Mouse (Mus musculus) hindbrain, postnatal 0 days (tissue): ENCODE data around the gene Ppara. TPM values are rescaled to one million over a fixed set of nuclear protein-coding genes. Genes with fewer than 3 reads are reported as not detected.
A peak's percentile ranks its signal among the peaks of the same experiment; 100 is the strongest.

Experiments
- ATAC-seq: fragments of 200-750 bp; cut with Nextera tagmentation; 2 replicates; pipeline ENCODE4 v1.8.0; 2017; ENCODE audit warnings: mild to moderate bottlenecking, moderate TSS enrichment, moderate library complexity
- DNase-seq: peaks from one replicate; pipeline ENCODE4 v3.0.0-alpha.2; 2015; ENCODE audit warnings: low spot score
- H3K27ac ChIP-seq: fragments of 300-500 bp; sonication (generic); 2 replicates; pipeline ENCODE4 v1.5.1; 2014; ENCODE audit warnings: mild to moderate bottlenecking
- H3K27me3 ChIP-seq: fragments of 300-500 bp; sonication (generic); 2 replicates; pipeline ENCODE4 v1.6.1; 2014; ENCODE audit warnings: low read length, mixed read lengths; ENCODE audit not compliant: insufficient read depth
- H3K36me3 ChIP-seq: fragments of 300-500 bp; sonication (generic); 2 replicates; pipeline ENCODE4 v1.6.1; 2014; ENCODE audit warnings: low read length, mixed read lengths; ENCODE audit not compliant: insufficient read depth
- H3K4me1 ChIP-seq: fragments of 300-500 bp; sonication (generic); 2 replicates; pipeline ENCODE4 v1.6.1; 2014; ENCODE audit warnings: antibody characterized with exemption, low read length, mixed read lengths; ENCODE audit not compliant: insufficient read depth
- H3K4me2 ChIP-seq: fragments of 300-500 bp; sonication (generic); 2 replicates; pipeline ENCODE4 v1.6.1; 2014; ENCODE audit warnings: low read depth, mild to moderate bottlenecking, low read length, moderate library complexity, mixed read lengths
- H3K4me3 ChIP-seq: fragments of 300-500 bp; sonication (generic); 2 replicates; pipeline ENCODE4 v1.5.1; 2014; ENCODE audit warnings: low read length
- H3K9ac ChIP-seq: fragments of 300-500 bp; sonication (generic); replicated peaks from 2 replicates; pipeline ENCODE4 v1.6.1; 2014; ENCODE audit warnings: mild to moderate bottlenecking, low read length, moderate library complexity, mixed read lengths
- H3K9me3 ChIP-seq: fragments of 300-500 bp; sonication (generic); 2 replicates; pipeline ENCODE4 v1.6.1; 2016; ENCODE audit warnings: low read length, mixed read lengths
- CTCF ChIP-seq: IDR thresholded peaks from 2 replicates; pipeline ENCODE4 v1.5.1; 2016; ENCODE audit warnings: antibody characterized with exemption, control low read depth, low read depth
- WGBS: fragments of 180-500 bp; shearing (Covaris S2); extraction: QIAGEN DNeasy Blood & Tissue Kit; methylation state at CpG from one replicate; pipeline ENCODE4 v1.1.7; 2014; 5-methylcytosine and 5-hydroxymethylcytosine counted together
- polyA plus RNA-seq: library from polyadenylated mRNA; unstranded; fragments of >200 nt; fragmentation: Nextera tagmentation; extraction: Ambion mirVana; gene quantifications from 2 replicates; pipeline ENCODE4 v1.2.1, GENCODE M21; 2015
- total RNA-seq: library from RNA; depleted of rRNA; stranded (reverse); fragments of >200 nt; gene quantifications from 2 replicates; pipeline ENCODE4 v1.2.3, GENCODE M21; 2014

Gene Ppara
- total and polyA plus RNA-seq, 2 experiments from 2014 or later: 1.9 to 6.6 TPM

DNA sequence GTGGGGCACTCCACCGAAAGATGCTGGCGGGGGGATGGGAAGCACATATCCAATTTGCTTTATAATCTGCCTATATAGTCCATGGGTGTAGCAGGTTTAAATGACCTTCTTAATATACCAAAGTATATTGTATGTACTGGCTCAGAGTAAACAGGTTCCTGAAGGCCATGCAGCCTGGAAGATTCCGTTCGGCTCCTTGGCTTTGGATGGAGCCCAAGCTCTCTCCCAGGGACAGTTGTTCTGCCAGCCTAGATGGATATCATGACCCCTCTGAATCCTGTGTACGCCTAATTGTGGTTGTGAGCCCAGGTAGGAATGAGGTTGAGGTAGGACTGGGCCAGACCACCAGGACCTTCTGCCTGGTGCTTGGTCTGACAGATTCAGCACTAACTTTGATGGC lies 43.9 kb upstream of the Ppara start:
- Histone ChIP-seq H3K4me1 (peaks cover 31% of the 10 kb centered on the region), H3K4me3 (no peak overlapping the region)

DNA sequence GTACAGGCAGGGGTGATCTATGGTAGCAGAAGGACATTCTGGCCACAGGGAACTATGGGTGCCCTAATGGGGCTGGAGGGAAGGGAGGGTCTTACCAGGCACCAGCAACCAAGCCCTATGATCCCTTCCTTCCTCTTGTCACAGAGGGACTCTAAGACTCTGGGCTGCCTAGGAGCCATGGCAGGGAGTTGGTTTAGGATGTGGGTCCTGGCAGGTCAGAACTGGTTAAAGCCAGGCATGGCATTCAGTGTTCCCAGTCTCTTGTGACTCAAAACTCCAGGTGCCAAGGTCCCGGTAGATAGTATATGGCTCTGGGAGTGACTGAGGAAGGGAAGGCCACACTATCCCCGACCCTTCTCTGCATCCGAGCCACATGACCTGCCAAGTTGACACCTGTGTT lies 41.7 kb upstream of the Ppara start:
- TF ChIP-seq CTCF: no peak
- Histone ChIP-seq H3K9ac (no peak overlapping the region), H3K9me3 (no peaks in the 10 kb centered on the region), H3K27me3 (no peaks in the 10 kb centered on the region), H3K4me1 (peaks cover 20% of the 10 kb centered on the region), H3K27ac (no peak overlapping the region), H3K36me3 (peaks cover 47% of the 10 kb centered on the region), H3K4me2 (no peak overlapping the region), H3K4me3 (no peak overlapping the region)
- DNase-seq (no peak), ATAC-seq (no peak)
- WGBS: 73% methylated on average over 3 of the region's 3 CpGs

More for the DNA sequence above, 43.9 kb upstream of the Ppara start:
- Histone ChIP-seq H3K36me3 (peaks cover 29% of the 10 kb centered on the region), H3K9me3 (no peaks in the 10 kb centered on the region), H3K9ac (no peak overlapping the region), H3K27ac (0 out of 2 replicates have a peak overlapping the region, but pooled peaks have one; percentile 36), H3K4me2 (no peak overlapping the region), H3K27me3 (no peaks in the 10 kb centered on the region)
- no peak for TF ChIP-seq CTCF
- 67% methylated on average over 5 of the region's 5 CpGs for WGBS
- DNase-seq (no peak), ATAC-seq (no peak)

DNA sequence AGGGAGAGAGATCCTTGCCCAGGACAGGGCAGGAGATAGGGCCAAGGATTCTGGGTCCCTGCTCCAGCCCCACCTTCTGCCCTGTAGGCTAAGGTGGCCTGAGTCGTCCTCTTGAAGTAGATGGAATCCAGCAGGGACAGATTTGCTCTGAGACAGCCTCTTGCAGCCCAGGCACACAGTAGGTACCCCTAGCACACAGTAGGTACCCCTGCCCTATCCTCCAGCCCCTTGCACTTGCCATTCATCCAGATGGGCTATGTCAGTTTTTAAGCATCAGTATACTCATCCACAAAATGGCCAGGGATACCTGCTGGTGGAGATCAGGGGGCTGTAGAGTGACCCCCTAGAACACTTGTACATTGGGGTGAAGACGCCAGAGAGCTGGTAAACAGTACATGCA lies 41.0 kb upstream of the Ppara start:
- WGBS: 83% methylated on average over 2 of the region's 2 CpGs
- H3K4me3 ChIP-seq: no peak overlapping the region
- no peaks in the 10 kb centered on the region for H3K27me3 ChIP-seq
- DNase-seq: no peak
- peaks cover 13% of the 10 kb centered on the region; the same call in 1 of the 2 replicates for H3K4me1 ChIP-seq
- no peak for TF ChIP-seq CTCF
- no peak overlapping the region for H3K9ac ChIP-seq
- ATAC-seq: no peak
- H3K27ac ChIP-seq: no peak overlapping the region; the same call in 1 of the 2 replicates
- no peak overlapping the region for H3K4me2 ChIP-seq
- peaks cover 51% of the 10 kb centered on the region for H3K36me3 ChIP-seq
- no peaks in the 10 kb centered on the region for H3K9me3 ChIP-seq

DNA sequence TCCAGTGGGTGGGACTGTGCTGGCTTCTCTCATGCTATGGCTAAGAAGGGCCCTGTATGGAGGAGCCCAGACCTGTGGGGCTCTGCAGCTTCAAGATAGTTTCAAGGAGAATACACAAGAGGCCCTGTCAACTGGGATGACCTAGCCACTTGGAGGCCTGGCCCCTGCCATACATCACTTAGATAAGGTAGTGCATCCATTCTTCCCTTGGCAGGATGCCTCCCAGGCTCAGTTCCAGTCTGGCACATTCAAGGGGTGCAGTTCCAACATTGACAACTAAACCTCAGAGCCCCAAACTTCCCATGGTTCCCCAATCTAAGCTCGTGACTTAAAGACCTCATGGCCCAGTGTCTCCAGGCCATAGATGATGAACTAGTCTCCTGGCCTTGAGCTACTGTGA lies 40.4 kb upstream of the Ppara start:
- no peak for TF ChIP-seq CTCF
- Histone ChIP-seq H3K4me3 (no peak overlapping the region), H3K27me3 (no peaks in the 10 kb centered on the region), H3K4me1 (peaks cover 8% of the 10 kb centered on the region; the same call in 1 of the 2 replicates), H3K9ac (no peak overlapping the region), H3K36me3 (peaks cover 57% of the 10 kb centered on the region), H3K9me3 (no peaks in the 10 kb centered on the region), H3K4me2 (no peak overlapping the region), H3K27ac (no peak overlapping the region)
- WGBS: 91% methylated on average over 1 of the region's 1 CpGs
- no peak for ATAC-seq
- no peak for DNase-seq

DNA sequence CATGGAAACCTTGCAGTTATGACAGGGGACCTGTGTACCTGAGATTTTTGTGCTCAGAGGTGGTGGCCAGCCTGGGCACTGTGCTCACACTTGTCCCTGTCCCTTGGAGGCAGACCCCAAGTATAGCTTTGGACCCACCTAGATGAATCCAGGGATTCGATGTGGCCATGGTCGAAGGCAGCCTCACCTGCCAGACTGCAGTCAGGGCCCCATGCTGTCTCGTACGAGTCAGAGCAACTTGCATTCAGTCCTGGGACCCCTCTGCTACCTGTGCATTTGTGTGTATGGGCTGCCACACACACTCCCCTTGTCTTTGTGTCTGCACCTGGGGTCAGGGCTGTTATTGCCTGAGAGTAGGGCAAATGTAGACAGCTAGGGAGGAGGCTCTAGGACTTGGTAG lies 39.5 kb upstream of the Ppara start:
- no peak overlapping the region for H3K4me2 ChIP-seq
- H3K36me3 ChIP-seq: peaks cover 58% of the 10 kb centered on the region
- no peak overlapping the region for H3K4me3 ChIP-seq
- ATAC-seq: no peak
- H3K4me1 ChIP-seq: peaks cover 4% of the 10 kb centered on the region; the same call in 1 of the 2 replicates
- H3K9ac ChIP-seq: no peak overlapping the region
- no peak for TF ChIP-seq CTCF
- no peak for DNase-seq
- H3K9me3 ChIP-seq: no peaks in the 10 kb centered on the region
- no peak overlapping the region for H3K27ac ChIP-seq
- 93% methylated on average over 4 of the region's 4 CpGs for WGBS
- H3K27me3 ChIP-seq: no peaks in the 10 kb centered on the region

DNA sequence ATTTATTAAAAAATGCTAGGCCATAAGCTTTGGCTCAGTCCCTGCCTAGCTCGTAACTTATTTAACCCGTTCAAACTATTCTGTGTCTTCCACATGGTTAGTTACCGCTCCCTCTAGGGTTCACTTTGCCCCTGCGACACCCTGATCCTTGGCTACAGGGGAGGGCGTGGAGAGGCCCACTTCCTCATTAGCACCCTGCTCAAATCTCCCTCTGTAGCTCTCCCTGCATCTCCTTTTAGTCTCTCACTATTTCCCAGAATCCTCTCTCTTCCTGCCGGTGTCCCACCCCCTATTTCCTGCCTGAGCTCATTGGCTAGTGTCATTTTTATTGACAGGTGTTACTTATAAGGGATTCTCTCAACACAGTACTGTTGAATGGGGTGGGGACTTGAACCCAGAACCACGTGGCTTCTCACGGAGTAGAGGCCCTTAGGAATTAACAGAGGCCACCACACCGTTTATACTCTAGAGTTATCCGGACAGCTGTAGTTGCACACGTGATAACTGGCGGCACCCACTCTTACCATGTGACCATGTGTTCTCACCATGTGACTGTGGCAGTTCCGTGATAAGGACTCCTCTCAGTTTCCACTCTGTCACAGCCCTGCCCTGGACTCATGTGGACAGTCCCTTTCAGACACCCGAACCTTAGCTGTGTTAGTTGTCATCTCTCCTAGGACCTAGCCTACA lies 36.3 kb upstream of the Ppara start:
- no peaks in the 10 kb centered on the region for H3K9me3 ChIP-seq
- peak overlapping the region; percentile 78; the same call in 1 of the 2 replicates for H3K27ac ChIP-seq
- no peak overlapping the region for H3K9ac ChIP-seq
- H3K4me3 ChIP-seq: no peak overlapping the region
- no peak overlapping the region for H3K4me2 ChIP-seq
- no peaks in the 10 kb centered on the region for H3K27me3 ChIP-seq
- WGBS: 84% methylated on average over 14 of the region's 14 CpGs
- peaks cover 63% of the 10 kb centered on the region for H3K36me3 ChIP-seq
- peaks cover 21% of the 10 kb centered on the region; the same call in 1 of the 2 replicates for H3K4me1 ChIP-seq
- ATAC-seq (no peak), DNase-seq (no peak)
- TF ChIP-seq CTCF: no peak

DNA sequence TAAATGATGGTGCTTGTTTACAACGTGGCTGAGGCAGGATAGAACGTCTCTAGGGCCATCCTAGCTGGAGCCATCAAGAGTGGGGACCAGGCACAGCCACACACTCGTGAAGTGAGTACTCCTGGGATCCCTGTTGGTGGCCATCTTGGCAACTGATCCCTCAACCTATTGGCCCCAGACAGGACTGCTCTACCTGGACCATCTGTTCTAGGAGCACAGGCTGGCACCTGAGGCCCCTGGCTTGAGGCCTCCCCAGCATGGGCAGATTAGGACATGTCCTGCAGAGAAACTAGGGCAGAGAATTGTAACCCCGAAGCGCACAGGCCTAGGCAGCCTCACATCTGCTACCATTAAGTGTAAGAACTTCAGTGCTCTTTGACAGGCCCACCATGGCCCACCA lies 35.3 kb upstream of the Ppara start:
- ATAC-seq: no peak
- H3K36me3 ChIP-seq: peaks cover 61% of the 10 kb centered on the region
- H3K27ac ChIP-seq: peak overlapping the region; percentile 78
- no peak for DNase-seq
- peaks cover 21% of the 10 kb centered on the region; the same call in 1 of the 2 replicates for H3K4me1 ChIP-seq
- no peaks in the 10 kb centered on the region for H3K27me3 ChIP-seq
- H3K4me2 ChIP-seq: no peak overlapping the region
- H3K9ac ChIP-seq: no peak overlapping the region
- WGBS: 74% methylated on average over 5 of the region's 5 CpGs
- no peaks in the 10 kb centered on the region for H3K9me3 ChIP-seq
- no peak for TF ChIP-seq CTCF
- no peak overlapping the region for H3K4me3 ChIP-seq
